14 mouse cellular contexts compared by ENCODE assay signal in genomic region chr1:74309767-74310166, GRCm38 (mm10). TPM values are rescaled to one million over a fixed set of nuclear protein-coding genes. Genes with fewer than 3 reads are reported as not detected.
DNase-seq lines count a peak whose midpoint lies in the region; ATAC-seq and TF ChIP-seq lines count a peak whose summit lies in the region.
"Had no signal": no experiment of that assay in that cellular context is flagged by ENCODE, and none has a peak within 500 bp of the region (broad histone marks: within the 10 kb centered on the region; RNA-seq: fewer than 3 reads in every experiment).

No protein-coding gene starts in this region.

- peak; percentile 92 for DNase-seq in heart, adult 11 months
- no peak for DNase-seq in heart, adult 8-10 months (ENCODE audit: low spot score)
- DNase-seq in liver, embryonic 11.5 days (ENCODE audit: low spot score) = no peak
- DNase-seq in heart, postnatal 4 days = peak; percentile 55
- no peak for DNase-seq in retina, embryonic 14.5 days (ENCODE audit: low spot score)
- no peak for DNase-seq in thymus, adult 2 months

- H3K27ac ChIP-seq in liver, embryonic 11.5 days (ENCODE audit: low read depth, low read length) = peak overlapping the region; percentile 36; the same call in 1 of the 2 replicates
- no peak overlapping the region for H3K27ac ChIP-seq in liver, embryonic 12.5 days
- peak overlapping the region; percentile 63 for H3K27ac ChIP-seq in stomach, embryonic 16.5 days (ENCODE audit: low read length)
- no peak overlapping the region for H3K27ac ChIP-seq in thymus, adult 2 months (ENCODE audit: control insufficient read depth, insufficient read depth, low read length)
- H3K27ac ChIP-seq: hindbrain, embryonic 15.5 days had no signal

- no peak for TF ChIP-seq CTCF in thymus, adult 2 months (IDR thresholded peaks at IDR 0.05; ENCODE audit: borderline replicate concordance, control insufficient read depth, extremely low read depth, insufficient read depth, low read length, poor library complexity)

- no peak for TF ChIP-seq POLR2A in thymus, adult 2 months (IDR thresholded peaks at IDR 0.05; ENCODE audit: control insufficient read depth, extremely low read depth, insufficient read depth, low read length, poor library complexity)

- peaks cover 17% of the 10 kb centered on the region for H3K4me1 ChIP-seq in liver, embryonic 11.5 days (replicated peaks; ENCODE audit: control insufficient read depth, insufficient read depth, low read length)
- H3K4me1 ChIP-seq in liver, embryonic 12.5 days = peaks cover 28% of the 10 kb centered on the region
- peaks cover 19% of the 10 kb centered on the region for H3K4me1 ChIP-seq in stomach, embryonic 16.5 days (ENCODE audit: control insufficient read depth, insufficient read depth, low read length)
- peaks cover 9% of the 10 kb centered on the region for H3K4me1 ChIP-seq in thymus, adult 2 months (replicated peaks; ENCODE audit: control insufficient read depth, insufficient read depth, low read length)
- H3K4me1 ChIP-seq: hindbrain, embryonic 15.5 days had no signal

- 21% methylated on average over 3 of the region's 3 CpGs for WGBS in liver, embryonic 11.5 days
- 16% methylated on average over 3 of the region's 3 CpGs for WGBS in liver, embryonic 12.5 days (ENCODE audit: insufficient replicate concordance)
- WGBS in stomach, embryonic 16.5 days = 18% methylated on average over 3 of the region's 3 CpGs
- 63% methylated on average over 3 of the region's 3 CpGs for WGBS in thymus, adult 2 months

- no peak overlapping the region for H3K9ac ChIP-seq in liver, embryonic 11.5 days (ENCODE audit: low read depth, low read length)
- H3K9ac ChIP-seq in liver, embryonic 12.5 days = no peak overlapping the region
- peak overlapping the region; percentile 51 for H3K9ac ChIP-seq in stomach, embryonic 16.5 days (ENCODE audit: low read length)
- H3K9ac ChIP-seq: hindbrain, embryonic 15.5 days had no signal

- H3K4me3 ChIP-seq in liver, embryonic 11.5 days (ENCODE audit: low read depth, low read length) = no peak overlapping the region
- no peak overlapping the region for H3K4me3 ChIP-seq in liver, embryonic 12.5 days
- no peak overlapping the region for H3K4me3 ChIP-seq in stomach, embryonic 16.5 days (replicated peaks; ENCODE audit: low read length)
- no peak overlapping the region for H3K4me3 ChIP-seq in thymus, adult 2 months (ENCODE audit: control insufficient read depth, insufficient read depth, low read length)
- H3K4me3 ChIP-seq: hindbrain, embryonic 15.5 days had no signal

- ATAC-seq in liver, embryonic 11.5 days (replicated peaks; ENCODE audit: low FRiP score) = no peak; the same call in 1 of the 2 replicates
- no peak for ATAC-seq in liver, embryonic 12.5 days
- ATAC-seq in stomach, embryonic 16.5 days (ENCODE audit: insufficient read depth, low FRiP score) = no peak

- H3K36me3 ChIP-seq in liver, embryonic 11.5 days (ENCODE audit: control insufficient read depth, insufficient read depth, low read length) = no peaks in the 10 kb centered on the region
- no peaks in the 10 kb centered on the region for H3K36me3 ChIP-seq in liver, embryonic 12.5 days
- H3K36me3 ChIP-seq in stomach, embryonic 16.5 days (ENCODE audit: control insufficient read depth, insufficient read depth, low read length) = no peaks in the 10 kb centered on the region
- H3K36me3 ChIP-seq in thymus, adult 2 months (ENCODE audit: control insufficient read depth, insufficient read depth, low read length) = no peaks in the 10 kb centered on the region
- H3K36me3 ChIP-seq: hindbrain, embryonic 15.5 days had no signal

- H3K9me3 ChIP-seq in liver, embryonic 11.5 days (ENCODE audit: control insufficient read depth, low read length) = no peaks in the 10 kb centered on the region
- H3K9me3 ChIP-seq in liver, embryonic 12.5 days (replicated peaks) = no peaks in the 10 kb centered on the region
- no peaks in the 10 kb centered on the region for H3K9me3 ChIP-seq in stomach, embryonic 16.5 days (replicated peaks; ENCODE audit: control insufficient read depth, low read length)
- H3K9me3 ChIP-seq: hindbrain, embryonic 15.5 days had no signal

- H3K27me3 ChIP-seq in liver, embryonic 11.5 days (replicated peaks; ENCODE audit: control insufficient read depth, insufficient read depth, low read length) = no peaks in the 10 kb centered on the region
- no peaks in the 10 kb centered on the region for H3K27me3 ChIP-seq in liver, embryonic 12.5 days (replicated peaks)
- H3K27me3 ChIP-seq in stomach, embryonic 16.5 days (ENCODE audit: control insufficient read depth, insufficient read depth, low read length) = no peaks in the 10 kb centered on the region
- no peaks in the 10 kb centered on the region for H3K27me3 ChIP-seq in thymus, adult 2 months (ENCODE audit: control insufficient read depth, insufficient read depth, low read length)
- H3K27me3 ChIP-seq: hindbrain, embryonic 15.5 days had no signal

- no peak overlapping the region for H3K4me2 ChIP-seq in liver, embryonic 11.5 days
- no peak overlapping the region for H3K4me2 ChIP-seq in liver, embryonic 12.5 days
- H3K4me2 ChIP-seq in stomach, embryonic 16.5 days (ENCODE audit: low read depth, low read length) = no peak overlapping the region
- H3K4me2 ChIP-seq: hindbrain, embryonic 15.5 days had no signal

RNA-seq across cellular contexts. Expression of gene Tmbim1, which starts 4.3 kb away (rescaled TPM):
- total RNA-seq in heart, adult 8-10 months (2022) = 10 to 100 TPM; 40.4 to 45.1 (median 44.2) TPM
- polyA plus RNA-seq in liver, embryonic 11.5 days (2014; fragmentation: Nextera tagmentation; extraction: Ambion mirVana) = 21.7 and 22.9 TPM in 2 replicates
- 17.5 and 18.6 TPM in 2 replicates for polyA plus RNA-seq in liver, embryonic 12.5 days (2016; fragmentation: Nextera tagmentation; extraction: Ambion mirVana)
- total RNA-seq in heart, postnatal 4 days (2021) = 10 to 100 TPM; 43.4 to 44.3 TPM
- polyA plus RNA-seq in stomach, embryonic 16.5 days (2015; fragmentation: Nextera tagmentation; extraction: Ambion mirVana) = 105 and 150 TPM in 2 replicates
- 55.5 and 69.2 TPM in 2 replicates for polyA plus RNA-seq in thymus, adult 2 months (2012; rRNA removed)

RNA-seq across cellular contexts. Expression of gene Pnkd, which starts 25.0 kb away (rescaled TPM):
- 100 to 1,000 TPM; 125 to 142 (median 135) TPM for total RNA-seq in heart, adult 8-10 months (2022)
- 79.7 and 84.3 TPM in 2 replicates for polyA plus RNA-seq in liver, embryonic 11.5 days (2014; fragmentation: Nextera tagmentation; extraction: Ambion mirVana)
- 45.7 and 48.7 TPM in 2 replicates for polyA plus RNA-seq in liver, embryonic 12.5 days (2016; fragmentation: Nextera tagmentation; extraction: Ambion mirVana)
- 100 to 1,000 TPM; 198 to 211 TPM for total RNA-seq in heart, postnatal 4 days (2021)
- 108 and 119 TPM in 2 replicates for polyA plus RNA-seq in stomach, embryonic 16.5 days (2015; fragmentation: Nextera tagmentation; extraction: Ambion mirVana)
- 41.1 and 50.1 TPM in 2 replicates for polyA plus RNA-seq in thymus, adult 2 months (2012; rRNA removed)

RNA-seq across cellular contexts. Expression of gene Aamp, which starts 25.2 kb away (rescaled TPM):
- 100 to 1,000 TPM in 2 of 4 experiments, 10 to 100 TPM in 2; 95.4 to 107 (median 99.6) TPM for total RNA-seq in heart, adult 8-10 months (2022)
- 190 and 193 TPM in 2 replicates for polyA plus RNA-seq in liver, embryonic 11.5 days (2014; fragmentation: Nextera tagmentation; extraction: Ambion mirVana)
- 119 and 120 TPM in 2 replicates for polyA plus RNA-seq in liver, embryonic 12.5 days (2016; fragmentation: Nextera tagmentation; extraction: Ambion mirVana)
- total RNA-seq in heart, postnatal 4 days (2021) = 100 to 1,000 TPM; 103 to 105 TPM
- polyA plus RNA-seq in stomach, embryonic 16.5 days (2015; fragmentation: Nextera tagmentation; extraction: Ambion mirVana) = 227 and 252 TPM in 2 replicates
- 183 and 201 TPM in 2 replicates for polyA plus RNA-seq in thymus, adult 2 months (2012; rRNA removed)

RNA-seq across cellular contexts. Expression of gene Gpbar1, which starts 31.4 kb away (rescaled TPM):
- not detected for total RNA-seq in heart, adult 8-10 months (2022)
- polyA plus RNA-seq in liver, embryonic 11.5 days (2014; fragmentation: Nextera tagmentation; extraction: Ambion mirVana) = 2.8 and 3.2 TPM in 2 replicates
- polyA plus RNA-seq in liver, embryonic 12.5 days (2016; fragmentation: Nextera tagmentation; extraction: Ambion mirVana) = 1.2 and 1.5 TPM in 2 replicates
- not detected for total RNA-seq in heart, postnatal 4 days (2021)
- 1.0 and 1.2 TPM in 2 replicates for polyA plus RNA-seq in stomach, embryonic 16.5 days (2015; fragmentation: Nextera tagmentation; extraction: Ambion mirVana)
- 0.40 and 1.3 TPM in 2 replicates for polyA plus RNA-seq in thymus, adult 2 months (2012; rRNA removed)
- total RNA-seq: adrenal gland, adult 18-20 months; common myeloid progenitor, adult 5-6 weeks; gastrocnemius, adult 18-20 months; layer of hippocampus, adult 8-10 months; left cerebral cortex, postnatal 25 days had no signal
- polyA plus RNA-seq: hindbrain, embryonic 15.5 days had no signal

RNA-seq across cellular contexts. Expression of gene Catip, which starts 52.1 kb away (rescaled TPM):
- total RNA-seq in heart, adult 8-10 months (2022) = under 1 TPM; 0.17 to 0.37 (median 0.25) TPM
- polyA plus RNA-seq in liver, embryonic 11.5 days (2014; fragmentation: Nextera tagmentation; extraction: Ambion mirVana) = 0.21 TPM in 1 of 2 replicates, not detected in the other
- polyA plus RNA-seq in liver, embryonic 12.5 days (2016; fragmentation: Nextera tagmentation; extraction: Ambion mirVana) = 0.11 and 0.14 TPM in 2 replicates
- under 1 TPM; 0.32 to 0.33 TPM for total RNA-seq in heart, postnatal 4 days (2021)
- 0.66 and 0.77 TPM in 2 replicates for polyA plus RNA-seq in stomach, embryonic 16.5 days (2015; fragmentation: Nextera tagmentation; extraction: Ambion mirVana)
- 0.13 and 0.27 TPM in 2 replicates for polyA plus RNA-seq in thymus, adult 2 months (2012; rRNA removed)
- total RNA-seq: common myeloid progenitor, adult 5-6 weeks had no signal

Comparison
In these comparisons a context has a peak if more than half of its experiments do, and no peak if none do; other contexts are left out.
1. DNase-seq: peak in heart, adult 11 months (single experiment) and heart, postnatal 4 days (single experiment); none in heart, adult 8-10 months (single experiment), liver, embryonic 11.5 days (single experiment), retina, embryonic 14.5 days (single experiment) and thymus, adult 2 months (single experiment).
2. H3K27ac ChIP-seq: peak in liver, embryonic 11.5 days (single experiment) and stomach, embryonic 16.5 days (single experiment); none in liver, embryonic 12.5 days (single experiment) and thymus, adult 2 months (single experiment).